Comparison of ENCODE assay signal across 34 mouse cellular contexts in the genomic region with DNA sequence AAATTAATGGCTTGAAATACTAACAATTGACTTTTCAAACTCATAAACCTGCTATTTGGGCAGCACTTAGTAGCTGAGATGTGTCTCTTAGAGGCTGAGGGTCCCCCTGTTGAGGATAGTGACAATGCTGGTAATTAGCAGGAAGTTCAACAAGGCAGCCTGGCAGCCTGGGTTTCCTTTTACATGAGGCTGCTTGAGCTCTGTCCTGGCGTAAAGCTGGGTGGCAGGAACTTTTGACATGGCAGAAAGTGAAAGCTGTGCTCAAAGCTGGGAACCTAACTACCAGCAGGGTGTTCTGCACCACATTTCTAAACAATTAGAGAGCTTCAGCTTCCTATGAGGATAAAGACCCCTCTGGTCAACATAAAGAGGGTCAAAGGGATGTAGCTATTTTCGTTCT.
"Had no signal": no experiment of that assay in that cellular context is flagged by ENCODE, and none has a peak within 500 bp of the region (broad histone marks: within the 10 kb centered on the region; RNA-seq: fewer than 3 reads in every experiment).

No protein-coding gene starts in this region.

- H3K27ac ChIP-seq: heart, embryonic 10.5 days; heart, embryonic 13.5 days; heart, embryonic 15.5 days; hindbrain, embryonic 10.5 days; hindbrain, embryonic 12.5 days; hindbrain, embryonic 13.5 days; hindbrain, embryonic 14.5 days; hindbrain, embryonic 15.5 days; hindbrain, postnatal 0 days; intestine, embryonic 15.5 days; kidney, embryonic 15.5 days; kidney, postnatal 0 days; left cerebral cortex, adult 2 months had no signal

- ATAC-seq: hindbrain, embryonic 16.5 days; hindbrain, postnatal 0 days; inflammation-experienced regulatory T-cells, adult 6 months; intestine, embryonic 15.5 days; intestine, embryonic 16.5 days; intestine, postnatal 0 days had no signal

- H3K4me3 ChIP-seq: heart, embryonic 10.5 days; heart, embryonic 12.5 days; heart, embryonic 13.5 days; heart, embryonic 15.5 days; hindbrain, embryonic 10.5 days; hindbrain, embryonic 12.5 days; hindbrain, embryonic 13.5 days; hindbrain, embryonic 15.5 days; intestine, embryonic 15.5 days; kidney, embryonic 15.5 days; left cerebral cortex, adult 2 months had no signal

- DNase-seq: heart, postnatal 10 days; heart, postnatal 14 days; heart, postnatal 36 days; heart, postnatal 4 days; kidney, adult 11 months; kidney, adult 18-20 months; kidney, adult 2 months; kidney, adult 8-10 months; kidney, adult 9 months; kidney, postnatal 10 days; kidney, postnatal 14 days; kidney, postnatal 25 days; kidney, postnatal 36 days; kidney, postnatal 4 days; layer of hippocampus, adult 9-11 months; layer of hippocampus, postnatal 36 days had no signal
